Mouse (Mus musculus): ENCODE data around the gene Tgfbr2.
"Not testable (repeated sequence)": the region's sequence is repeated elsewhere in the genome, so short reads cannot be mapped to it uniquely, and the experiment has no call there.

Tgfbr2 gene

GRCm38 (mm10) chr9:116108729-116109128, 66.4 kb downstream of the Tgfbr2 start:
- no peak for DNase-seq

DNA sequence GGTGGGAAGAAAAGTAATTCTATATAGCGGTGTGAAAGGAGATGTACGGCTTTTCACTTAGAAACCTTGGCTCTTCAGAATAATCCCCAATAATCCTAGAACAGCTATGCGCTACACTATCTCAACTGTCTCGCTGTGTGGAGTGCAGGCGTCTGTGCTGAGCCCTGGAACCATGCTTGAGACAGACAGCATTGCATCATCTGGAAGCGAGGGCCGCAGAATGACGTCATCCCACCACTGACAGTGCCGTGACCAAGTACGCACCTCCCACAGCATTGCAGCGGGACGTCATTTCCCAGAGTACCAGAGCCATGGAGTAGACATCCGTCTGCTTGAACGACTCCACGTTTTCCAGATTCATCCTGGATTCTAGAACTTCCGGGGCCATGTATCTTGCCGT, 70.4 kb downstream of the Tgfbr2 start:
- no peak for DNase-seq

DNA sequence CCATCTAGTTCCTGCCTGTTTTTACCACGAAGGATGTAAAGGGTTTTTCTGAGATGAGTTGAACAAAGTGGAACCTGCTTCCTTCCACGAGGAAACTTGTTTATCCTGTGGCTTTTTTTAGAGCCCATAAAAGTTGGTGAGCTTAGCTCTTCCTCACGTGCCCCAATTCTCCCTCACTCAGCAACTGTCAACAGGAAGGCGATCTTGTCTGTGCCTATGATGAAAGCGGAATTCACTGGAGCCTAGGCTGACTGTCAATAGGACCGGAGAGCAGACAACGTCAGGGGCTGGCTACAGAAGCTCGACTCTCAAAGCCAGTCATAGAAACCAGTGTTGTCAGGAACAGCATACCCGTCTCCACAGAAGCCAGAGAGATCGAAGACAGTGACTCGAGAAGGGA, 73.3 kb downstream of the Tgfbr2 start:
- DNase-seq: peak; percentile 97

GRCm38 (mm10) chr9:116100015-116100414, 75.1 kb downstream of the Tgfbr2 start:
- no peak for DNase-seq

DNA sequence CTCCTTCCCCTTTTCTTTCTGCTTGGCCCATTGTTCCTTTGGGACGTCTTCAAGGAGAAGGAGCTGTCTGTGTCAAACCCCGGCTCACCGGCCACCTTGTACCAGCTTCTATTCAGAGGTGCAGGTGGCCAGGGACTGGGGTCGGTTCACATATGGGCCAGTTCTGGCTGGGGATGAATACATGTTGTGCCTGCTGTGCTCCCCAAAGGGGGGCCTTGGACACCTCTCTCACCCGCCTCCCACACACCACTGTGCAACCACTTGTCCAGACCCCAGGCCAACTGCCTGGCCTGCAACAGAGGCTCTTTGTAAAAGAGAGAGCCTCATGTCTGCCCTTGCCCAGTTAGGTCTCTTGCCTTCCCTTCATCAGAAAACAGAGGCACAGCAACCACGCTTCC, 75.6 kb downstream of the Tgfbr2 start:
- peak; percentile 95 for DNase-seq

GRCm38 (mm10) chr9:116098724-116099595, 76.2 kb downstream of the Tgfbr2 start:
- peak; percentile 97 for DNase-seq

- DNase-seq: peak; percentile 96
Observed at GRCm38 (mm10) chr9:116091921-116092320, 83.2 kb downstream of the Tgfbr2 start.

DNA sequence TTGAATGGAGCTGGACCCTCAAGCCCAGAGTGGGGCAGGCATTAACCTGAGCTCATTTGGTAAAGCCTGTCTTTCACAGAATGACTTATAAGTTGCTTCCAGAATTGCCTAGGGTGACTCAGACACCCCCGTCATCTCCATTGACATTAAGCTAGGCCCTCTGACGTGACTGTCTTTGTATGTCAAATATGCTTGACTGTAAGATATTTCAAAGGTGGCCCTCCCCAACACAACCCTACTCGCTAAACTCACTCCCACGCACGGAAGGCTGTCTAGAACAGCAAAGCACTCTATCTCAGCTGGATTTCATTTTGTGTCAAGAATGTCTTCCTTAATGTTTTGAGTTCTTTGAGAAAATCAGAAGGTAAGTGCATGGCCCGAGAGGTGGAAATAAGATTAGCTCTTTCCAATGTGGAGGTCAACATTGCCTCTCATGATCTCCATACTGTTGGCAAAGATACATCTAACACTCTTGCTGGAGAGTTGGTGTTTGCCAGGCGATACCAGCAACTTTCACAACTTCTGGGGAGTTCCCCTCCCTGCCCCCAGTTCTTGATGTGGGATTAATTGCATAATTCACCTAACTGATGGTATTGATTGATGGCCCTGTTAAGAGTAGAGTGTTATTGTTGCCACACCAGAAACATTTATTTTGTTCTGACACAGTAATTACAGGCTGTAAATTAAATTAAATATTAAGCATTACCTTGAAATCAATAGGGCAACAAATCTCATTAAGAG, 83.9 kb downstream of the Tgfbr2 start:
- no peak for DNase-seq

GRCm38 (mm10) chr9:116090296-116090695, 84.9 kb downstream of the Tgfbr2 start:
- DNase-seq: no peak

DNA sequence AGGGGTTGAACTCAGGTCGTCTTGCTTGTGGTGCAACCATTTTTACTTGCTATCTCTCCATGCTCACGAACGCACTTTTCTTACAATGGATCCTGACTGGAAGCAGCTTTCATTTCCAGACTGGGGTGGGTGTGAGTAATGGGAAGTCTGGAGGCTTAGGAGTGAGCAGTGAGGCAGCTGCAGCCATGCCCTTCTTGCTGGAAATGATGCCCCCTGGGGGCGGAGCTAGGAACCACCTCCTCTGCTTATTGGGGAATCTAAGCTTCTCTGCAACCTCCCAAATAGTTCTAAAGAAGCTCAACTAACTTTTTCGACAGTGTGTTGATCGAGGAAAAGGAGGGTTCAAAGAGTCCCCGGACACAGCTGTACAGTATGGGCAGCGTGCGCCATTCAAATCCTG, 86.2 kb downstream of the Tgfbr2 start:
- no peak for DNase-seq

GRCm38 (mm10) chr9:116087880-116088279, 87.3 kb downstream of the Tgfbr2 start:
- DNase-seq: peak; percentile 95

DNA sequence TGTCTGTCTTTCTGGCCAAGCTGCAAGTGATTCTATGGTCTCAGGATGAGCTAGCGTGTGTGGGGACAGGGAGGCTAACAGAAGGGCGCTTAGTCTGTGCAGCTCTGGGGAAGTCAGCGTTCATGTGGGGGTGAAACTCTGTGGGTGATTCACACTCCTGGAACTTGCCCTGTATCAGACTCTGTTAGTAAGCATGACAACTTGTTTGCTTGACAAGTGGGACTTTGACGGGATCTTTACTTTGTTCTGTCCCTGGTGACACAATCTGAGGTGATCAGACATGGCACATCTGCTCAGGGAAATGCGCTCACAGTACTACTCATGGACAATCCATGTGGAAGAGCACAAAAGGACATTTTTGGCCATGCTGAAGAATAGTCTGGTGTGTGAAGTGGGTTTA, 87.9 kb downstream of the Tgfbr2 start:
- no peak for DNase-seq

- DNase-seq: no peak
Observed at GRCm38 (mm10) chr9:116085999-116086398, 89.2 kb downstream of the Tgfbr2 start.

DNA sequence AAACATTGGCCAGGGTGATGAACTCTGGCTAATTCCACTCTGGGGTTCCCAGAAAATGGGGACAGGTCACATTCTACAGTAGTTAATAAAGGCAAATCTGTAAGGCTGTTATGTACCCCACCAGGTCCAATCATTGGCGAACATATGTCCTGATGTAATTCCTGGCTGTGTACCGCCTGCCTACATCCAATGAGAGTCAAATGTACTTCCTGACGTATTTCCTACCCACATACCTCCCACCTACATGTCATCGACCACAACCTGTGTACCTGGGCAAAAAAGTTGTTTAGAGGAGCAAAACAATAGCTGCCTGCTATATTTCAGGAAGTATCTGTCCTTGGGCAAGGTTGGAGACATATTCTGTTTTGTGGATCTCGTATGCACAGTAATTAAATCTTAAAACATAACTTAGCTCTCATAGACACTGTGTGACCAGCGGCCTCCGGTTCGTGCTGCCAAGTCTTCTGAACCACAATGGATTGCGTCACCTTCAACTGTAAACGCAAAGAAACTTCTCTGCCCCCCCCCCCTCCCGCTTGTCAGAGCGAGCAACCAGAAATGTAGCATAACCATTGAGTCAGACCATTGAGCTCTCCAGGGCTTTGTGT, 90.7 kb downstream of the Tgfbr2 start:
- DNase-seq: no peak

GRCm38 (mm10) chr9:116083726-116084323, 91.3 kb downstream of the Tgfbr2 start:
- peak; percentile 93 for DNase-seq

- DNase-seq: no peak
Observed at GRCm38 (mm10) chr9:116083300-116083699, 91.9 kb downstream of the Tgfbr2 start.

- no peak for DNase-seq
Observed at GRCm38 (mm10) chr9:116081781-116082180, 93.4 kb downstream of the Tgfbr2 start.

DNA sequence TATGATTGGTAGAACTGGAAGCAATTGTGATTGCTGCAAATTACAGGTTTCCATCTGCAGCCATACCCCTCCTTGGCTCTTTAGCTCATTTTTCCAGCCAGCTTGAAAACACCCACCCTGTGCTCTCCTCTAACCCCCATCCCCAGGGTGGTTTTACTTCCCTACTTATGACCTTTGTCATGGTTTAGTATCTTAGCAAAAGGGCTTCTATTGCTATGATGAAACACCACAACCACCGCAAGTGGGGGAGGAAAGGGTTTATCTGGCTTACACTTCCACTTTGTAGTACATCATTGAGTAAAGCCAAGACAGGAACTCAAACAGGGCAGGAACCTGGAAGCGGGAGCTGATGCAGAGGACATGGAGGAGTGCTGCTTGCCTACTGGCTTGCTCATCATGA, 97.7 kb downstream of the Tgfbr2 start:
- no peak for DNase-seq

DNA sequence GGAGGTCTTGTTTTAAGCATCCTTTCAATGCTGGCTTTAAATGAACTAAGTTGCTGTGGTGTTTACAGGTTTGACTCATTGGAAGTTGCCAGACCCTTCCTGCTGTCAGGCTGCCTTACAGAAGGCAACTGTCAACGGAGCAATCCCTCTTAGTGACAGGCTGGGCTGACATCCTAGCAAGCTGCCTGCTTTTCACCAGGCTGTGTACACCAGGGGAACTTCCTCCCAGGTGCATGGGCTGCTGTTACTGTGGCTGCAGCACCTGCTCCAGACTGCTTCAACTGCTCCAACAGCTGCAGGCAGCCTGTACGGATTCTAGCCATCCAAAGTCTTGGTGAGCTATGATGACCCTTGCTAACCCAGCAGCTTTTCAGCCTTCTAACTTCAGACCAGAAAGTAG, 98.2 kb downstream of the Tgfbr2 start:
- no peak for DNase-seq

DNA sequence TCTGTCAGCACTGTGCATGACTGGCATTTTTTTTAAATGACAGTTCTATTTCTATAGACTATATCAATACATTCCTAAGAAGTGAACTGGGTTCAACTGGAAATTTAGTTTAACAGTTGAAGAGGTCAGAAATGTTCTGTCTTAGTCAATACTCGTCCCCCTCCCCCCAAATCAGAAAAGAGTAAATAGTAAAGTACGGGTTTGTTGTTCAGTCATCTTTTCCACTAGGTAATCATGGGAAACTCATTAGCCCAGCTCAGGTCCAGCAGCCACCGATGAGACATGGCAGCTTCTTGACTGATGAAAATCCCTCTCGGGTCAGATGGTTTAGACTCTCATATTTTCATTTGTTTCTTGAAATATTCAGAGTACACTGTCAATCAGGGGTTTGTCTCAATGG, 99.0 kb downstream of the Tgfbr2 start:
- no peak for DNase-seq

DNA sequence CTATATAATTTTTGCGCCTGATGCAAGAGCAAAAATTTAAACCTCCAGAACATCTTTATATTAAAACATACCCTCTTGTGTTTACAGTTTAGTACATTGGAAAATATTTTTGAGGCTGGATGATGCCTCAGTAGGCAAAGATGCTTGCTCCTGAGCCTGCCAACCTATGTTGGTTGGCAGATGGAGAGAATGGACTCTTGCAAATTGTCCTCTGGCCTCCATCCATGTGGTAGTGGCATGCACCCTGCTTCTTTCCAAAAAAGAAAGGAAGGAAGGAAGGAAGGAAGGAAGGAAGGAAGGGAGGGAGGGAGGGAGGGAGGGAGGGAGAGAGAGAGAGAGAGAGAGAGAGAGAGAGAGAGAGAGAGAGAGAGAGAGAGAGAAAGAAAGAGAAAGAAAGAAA, 103.6 kb downstream of the Tgfbr2 start:
- DNase-seq: not testable (repeated sequence)

- DNase-seq: peak; percentile 66
Observed at GRCm38 (mm10) chr9:116064774-116065173, 110.4 kb downstream of the Tgfbr2 start.

DNA sequence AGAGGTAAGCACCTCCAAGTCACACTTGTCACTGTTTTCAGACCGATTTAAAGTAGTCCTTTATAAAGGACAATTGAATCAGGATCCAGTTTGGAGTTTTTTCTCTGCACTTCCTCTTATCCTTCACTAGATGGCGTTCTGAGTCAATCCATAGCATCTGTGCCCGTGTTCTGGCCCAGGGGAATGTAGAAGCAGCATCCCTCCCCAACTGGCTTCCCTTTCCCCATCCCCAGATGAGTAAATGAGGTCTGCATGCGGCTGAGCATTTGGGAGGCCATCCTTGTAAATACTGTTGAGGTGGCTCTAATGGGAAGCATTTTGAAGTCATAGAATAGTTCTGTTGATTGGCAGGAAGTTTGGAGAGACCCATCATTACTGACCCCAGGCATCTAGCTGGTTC, 114.5 kb downstream of the Tgfbr2 start:
- peak; percentile 91 for DNase-seq
